Mouse (Mus musculus) frontal cortex, postnatal 36 days (tissue): ENCODE results near the gene Gm20388.

Experiments used
- DNase-seq, 2 experiments: peaks; one replicate each; pipeline ENCODE4 v3.0.0; 2022; ENCODE audit warnings: low spot score in 2 of 2

The Gm20388 gene

DNA sequence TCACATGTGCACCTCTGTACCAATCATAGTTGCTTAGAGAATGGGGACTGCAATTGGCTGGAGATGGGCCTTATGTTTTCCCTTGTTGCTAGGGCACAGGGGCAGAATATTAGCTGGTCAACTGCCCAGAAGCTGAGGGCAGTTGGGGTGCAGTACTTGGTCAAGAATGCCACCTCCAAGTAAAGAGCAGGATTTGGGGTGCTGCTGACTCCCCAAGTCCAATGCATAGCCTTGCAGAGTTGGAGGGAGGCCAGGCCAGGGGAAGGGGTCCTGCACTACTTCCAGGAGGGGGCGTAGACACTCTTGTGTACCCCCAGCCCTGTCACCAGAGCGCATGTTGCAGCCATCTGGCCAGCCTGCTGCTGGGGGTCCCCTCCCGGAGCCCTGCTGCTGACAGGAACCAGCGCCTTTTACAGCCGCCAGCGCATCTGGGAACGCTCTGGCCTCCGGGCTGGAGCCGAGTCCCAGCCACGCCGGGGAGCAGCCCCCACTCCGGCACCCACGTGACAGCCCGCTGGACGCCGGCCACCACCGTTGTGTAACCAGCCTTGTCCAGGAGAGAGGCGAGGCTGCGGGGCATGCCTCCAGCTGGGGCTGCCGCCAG is 280.3 kb downstream of the Gm20388 start:
- DNase-seq = peak; percentile 85 to 89

DNA sequence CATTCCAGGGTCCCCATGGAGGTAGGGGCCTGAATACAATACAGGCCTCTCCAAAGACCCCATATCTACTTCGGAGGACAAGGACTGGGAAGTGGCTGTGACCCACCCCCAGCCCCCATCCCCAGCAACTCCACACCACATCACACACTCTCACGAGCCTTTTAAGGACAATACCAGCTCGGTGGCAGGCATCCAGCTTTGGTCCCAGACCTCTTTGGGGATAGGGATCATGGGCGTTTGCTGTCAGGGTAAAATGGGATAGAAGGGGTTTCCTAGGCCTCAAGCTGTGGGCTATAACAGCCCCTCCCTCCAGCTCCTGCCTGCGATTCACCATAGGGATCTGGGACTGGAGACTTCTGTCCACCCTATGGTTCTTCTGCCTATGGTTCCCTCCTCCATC is 281.0 kb downstream of the Gm20388 start:
- no peak for DNase-seq

DNA sequence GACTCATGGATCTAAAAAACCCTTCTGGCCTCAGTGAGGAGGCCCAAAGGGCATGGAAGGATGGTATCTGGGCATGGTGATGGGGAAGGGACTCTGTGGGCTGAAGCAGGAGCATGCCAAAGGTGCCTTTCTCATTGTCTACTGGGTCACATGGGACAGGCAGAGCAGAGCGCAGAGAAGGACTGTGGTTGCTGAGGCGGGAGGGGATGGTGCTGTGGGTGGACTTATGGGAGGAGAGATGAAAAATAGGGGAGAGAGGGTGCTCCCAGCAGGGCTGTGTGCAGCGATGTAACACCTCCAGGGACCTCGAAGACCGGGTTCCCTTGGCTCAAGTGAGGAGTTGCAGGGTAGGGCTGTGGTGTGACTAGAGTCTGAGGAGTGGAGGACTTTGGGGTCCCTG is 281.5 kb downstream of the Gm20388 start:
- DNase-seq = no peak

DNA sequence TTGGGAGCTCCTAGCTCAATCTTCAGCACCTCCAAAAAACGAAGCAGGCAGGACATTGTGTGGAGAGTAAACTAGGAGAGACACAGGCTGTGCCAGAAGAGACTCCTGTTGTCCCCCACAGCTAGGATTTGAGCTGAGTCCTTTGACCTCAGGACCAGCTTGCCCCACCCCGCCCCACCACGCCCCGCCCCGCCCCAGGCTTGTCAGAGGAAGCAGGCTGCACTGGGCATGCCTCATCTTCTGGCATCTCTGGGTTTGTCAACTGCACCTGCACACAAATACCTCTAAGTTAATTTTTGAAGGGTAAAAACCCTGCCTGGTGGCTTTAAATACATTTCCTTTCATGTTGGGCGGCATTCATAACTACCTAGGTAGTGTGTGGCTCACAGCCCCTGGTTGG is 290.7 kb downstream of the Gm20388 start:
- no peak for DNase-seq

DNA sequence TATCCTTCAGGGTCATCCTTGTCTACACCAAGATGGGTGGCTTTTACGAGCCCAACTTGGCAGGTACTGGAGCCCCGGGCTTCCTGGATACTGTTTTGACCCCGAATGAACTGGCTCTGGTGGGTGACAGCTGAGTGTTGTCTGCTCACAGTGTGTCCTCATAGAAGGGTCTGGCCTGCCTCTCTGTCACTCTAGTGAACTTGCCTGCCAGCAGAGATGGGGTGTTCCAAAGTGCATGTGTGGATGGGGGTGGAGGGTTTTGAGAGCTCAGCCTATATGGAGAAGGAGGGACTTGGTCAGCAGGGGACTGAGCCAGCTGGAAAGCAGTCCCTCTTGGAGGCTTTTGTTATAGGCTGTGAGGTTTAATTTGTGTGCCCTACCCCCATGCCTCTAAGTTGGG is 291.9 kb downstream of the Gm20388 start:
- no peak for DNase-seq

DNA sequence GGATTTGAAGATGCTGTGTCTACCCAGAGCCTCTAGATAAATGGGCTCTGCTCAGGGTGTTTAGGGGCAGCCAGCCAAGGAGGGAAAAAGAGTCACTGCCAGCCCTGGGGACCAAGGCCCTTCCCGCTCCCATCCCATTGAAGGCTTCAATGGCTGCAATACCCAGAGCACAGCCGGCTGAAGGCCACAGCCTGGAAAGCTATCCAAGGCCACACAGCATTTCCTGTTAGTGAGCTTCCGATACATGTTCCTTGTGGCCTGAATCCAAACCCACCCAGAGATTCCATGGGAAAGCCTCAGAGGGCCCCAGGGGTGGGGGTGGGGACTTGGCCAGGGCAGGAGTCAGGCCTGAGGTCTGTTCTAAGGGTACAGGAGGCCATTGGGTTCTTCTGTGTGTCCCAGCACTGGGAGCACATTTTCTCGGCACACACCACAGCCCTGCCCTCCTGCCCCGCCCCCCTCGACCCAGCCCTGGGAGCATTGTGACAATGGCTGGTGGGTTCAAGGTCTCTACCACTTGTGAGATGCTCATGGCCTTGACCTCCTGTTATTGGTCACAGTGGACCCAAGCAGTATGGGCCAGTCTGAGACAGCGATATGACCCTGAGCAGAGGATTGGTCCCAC is 294.2 kb downstream of the Gm20388 start:
- DNase-seq = no peak

DNA sequence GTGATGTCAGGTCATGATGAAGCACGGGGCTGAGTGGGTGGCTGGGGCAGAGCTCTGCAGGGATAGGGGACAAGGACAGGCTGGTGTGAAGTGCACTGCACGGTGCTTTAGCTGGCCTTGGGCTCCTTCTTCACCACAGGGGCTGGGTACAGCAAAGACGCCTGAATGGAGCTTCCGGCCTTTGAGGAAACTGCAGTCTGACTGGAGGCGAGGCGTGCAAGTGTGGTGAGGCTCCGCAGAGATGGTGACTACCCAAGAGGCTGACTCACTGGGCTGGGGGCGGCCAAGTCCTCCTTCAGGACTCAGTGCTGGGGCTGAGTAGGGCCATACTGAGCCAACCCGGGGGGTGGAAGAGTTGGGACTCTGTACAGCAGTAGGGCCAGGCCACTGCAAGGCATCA is 295.3 kb downstream of the Gm20388 start:
- no peak for DNase-seq

DNA sequence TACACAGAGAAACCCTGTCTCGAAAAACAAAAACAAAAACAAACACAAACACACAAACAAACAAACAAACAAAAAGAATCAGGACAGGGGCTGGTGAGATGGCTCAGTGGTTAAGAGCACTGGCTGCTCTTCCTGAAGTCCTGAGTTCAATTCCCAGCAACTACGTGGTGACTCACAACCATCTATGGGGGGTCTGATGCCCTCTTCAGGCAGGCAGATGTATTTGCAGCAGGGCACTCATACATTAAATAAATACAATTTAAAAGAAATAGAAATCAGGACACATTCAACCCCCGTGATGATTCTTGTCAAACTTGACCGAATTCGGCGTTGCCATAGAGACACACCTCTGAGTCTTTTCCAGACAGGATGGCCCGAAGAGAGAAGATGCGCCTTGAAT is 296.7 kb downstream of the Gm20388 start:
- no peak for DNase-seq

DNA sequence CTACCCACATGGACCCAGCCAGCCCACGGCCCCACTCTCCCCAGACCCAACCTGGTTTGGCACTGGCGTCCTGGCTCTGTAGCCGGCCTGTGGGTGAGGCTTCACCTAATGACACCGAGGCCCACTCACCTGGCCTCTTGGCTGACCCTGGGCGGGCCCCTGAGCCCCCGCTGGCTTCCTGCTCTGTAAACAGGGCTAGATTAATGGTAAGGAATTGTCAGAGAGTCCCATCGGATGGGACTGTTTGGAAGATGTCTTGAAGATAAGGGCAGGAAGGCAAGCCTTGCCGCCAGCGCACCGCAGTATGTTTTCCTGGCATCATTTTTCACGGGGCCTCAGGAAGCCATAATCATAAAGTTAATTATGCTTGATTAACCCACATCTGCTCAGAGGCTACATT is 297.5 kb downstream of the Gm20388 start:
- DNase-seq = no peak

DNA sequence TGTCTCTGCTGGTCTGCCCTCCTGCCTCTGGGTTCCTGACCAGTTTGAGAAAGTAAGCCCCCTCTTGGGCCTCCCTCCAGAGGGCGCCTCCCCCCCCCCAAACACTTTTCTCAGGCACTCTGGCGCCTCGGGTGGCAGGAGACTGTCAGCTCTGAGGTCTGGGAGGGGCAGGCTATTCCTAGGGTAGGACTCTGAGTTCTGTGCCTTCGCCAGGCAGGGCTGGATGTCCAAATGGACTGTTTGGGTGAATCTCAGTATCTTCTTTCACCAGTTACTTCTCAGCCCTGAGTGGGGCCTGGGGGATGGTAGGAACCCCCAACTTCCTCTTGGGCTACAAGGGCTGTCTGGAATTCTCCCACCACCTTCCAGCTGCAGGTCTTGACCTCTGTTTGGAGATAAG is 300.7 kb downstream of the Gm20388 start:
- DNase-seq = no peak

DNA sequence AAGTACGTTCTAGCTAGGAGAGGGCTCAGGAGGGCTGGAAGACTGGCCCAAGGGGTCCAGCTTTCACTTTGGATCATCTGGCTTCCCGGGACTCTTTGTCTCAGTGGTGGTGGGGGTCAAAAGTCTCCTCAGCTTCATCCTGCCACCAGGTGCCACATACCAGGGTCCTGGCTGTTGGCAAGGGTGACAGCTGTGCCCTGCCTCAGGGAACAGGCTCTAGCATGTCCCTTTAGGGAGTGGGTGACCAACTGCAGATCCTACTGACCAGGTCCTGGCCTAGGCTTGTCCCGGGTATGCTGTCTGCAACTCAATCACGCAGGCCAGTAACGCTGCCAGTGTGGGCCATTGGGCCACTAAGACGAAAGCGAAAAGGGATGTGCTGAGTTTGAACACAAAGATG is 302.0 kb downstream of the Gm20388 start:
- no peak for DNase-seq

DNA sequence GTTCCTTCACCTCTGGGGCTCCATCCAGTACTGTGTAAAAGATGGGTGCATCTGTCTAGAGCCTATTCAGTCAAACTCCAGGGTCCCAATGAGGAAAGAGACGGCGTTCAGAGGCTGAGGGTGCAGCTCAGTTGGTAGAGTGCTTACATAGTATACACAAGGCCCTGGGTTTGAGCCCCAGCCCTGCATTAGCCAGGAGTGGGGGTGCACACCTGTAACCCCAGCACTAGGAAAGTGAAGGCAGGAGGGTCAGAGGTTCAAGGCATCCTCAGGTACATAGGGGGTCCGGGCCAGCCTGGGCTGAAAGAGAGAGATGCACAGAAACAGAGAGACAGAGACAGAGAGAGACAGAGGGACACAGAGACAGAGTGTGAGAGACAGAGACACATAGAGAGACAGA is 302.6 kb downstream of the Gm20388 start:
- DNase-seq = no peak

DNA sequence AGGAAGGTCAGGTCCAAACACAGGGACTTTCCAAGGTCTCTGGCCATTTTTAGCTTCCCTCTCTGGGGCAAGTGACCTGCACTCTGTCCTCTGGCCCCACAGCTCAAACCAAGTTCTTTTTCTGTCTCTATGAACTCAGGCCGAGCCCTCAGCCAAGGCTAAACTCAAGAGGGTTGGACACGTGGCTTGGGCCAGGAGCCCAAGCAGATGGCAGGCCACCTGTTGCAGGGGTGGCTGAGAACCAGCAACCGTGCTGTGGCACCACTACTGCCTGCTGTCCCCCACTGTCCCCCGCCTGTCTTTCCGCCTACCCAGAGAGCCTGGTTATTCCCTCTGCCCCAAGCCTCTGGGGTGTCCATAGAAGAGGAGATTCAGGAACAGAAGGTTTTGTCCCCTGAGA is 303.3 kb downstream of the Gm20388 start:
- DNase-seq = no peak

DNA sequence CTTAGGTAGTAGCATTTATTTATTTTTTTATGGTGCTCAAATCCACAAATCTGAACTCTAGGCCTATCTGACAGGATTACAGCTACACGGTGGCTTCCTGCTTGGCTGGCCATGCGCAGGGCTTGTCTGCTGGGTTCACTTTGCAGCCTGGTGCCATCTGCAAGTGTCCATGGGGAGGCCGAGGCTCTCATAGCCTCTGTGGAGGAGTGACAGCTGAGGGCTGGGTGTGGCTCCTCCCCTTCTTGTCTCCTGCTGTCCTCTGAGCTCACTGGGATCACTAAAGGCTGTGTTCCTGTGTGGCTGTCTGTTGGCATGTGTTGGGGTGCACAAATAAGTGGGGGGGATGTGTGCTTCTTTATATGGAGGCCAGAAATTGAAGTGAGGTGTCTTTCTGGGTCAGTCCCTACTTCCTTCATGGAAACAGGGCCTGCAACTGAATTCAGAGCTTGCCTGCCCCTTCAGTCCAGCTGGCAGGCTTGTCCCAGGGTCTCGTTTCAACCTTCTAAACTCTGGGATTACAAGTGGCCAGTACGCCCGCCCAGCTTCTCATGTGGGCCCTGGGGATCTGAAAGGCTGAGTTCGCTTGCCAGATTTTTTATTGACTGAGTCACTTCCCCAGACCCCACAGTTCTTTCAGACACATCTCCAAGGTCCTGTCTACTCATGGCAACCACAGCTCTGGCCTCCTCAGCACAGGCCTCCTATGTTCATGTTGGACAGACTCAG is 304.9 kb downstream of the Gm20388 start:
- no peak for DNase-seq

DNA sequence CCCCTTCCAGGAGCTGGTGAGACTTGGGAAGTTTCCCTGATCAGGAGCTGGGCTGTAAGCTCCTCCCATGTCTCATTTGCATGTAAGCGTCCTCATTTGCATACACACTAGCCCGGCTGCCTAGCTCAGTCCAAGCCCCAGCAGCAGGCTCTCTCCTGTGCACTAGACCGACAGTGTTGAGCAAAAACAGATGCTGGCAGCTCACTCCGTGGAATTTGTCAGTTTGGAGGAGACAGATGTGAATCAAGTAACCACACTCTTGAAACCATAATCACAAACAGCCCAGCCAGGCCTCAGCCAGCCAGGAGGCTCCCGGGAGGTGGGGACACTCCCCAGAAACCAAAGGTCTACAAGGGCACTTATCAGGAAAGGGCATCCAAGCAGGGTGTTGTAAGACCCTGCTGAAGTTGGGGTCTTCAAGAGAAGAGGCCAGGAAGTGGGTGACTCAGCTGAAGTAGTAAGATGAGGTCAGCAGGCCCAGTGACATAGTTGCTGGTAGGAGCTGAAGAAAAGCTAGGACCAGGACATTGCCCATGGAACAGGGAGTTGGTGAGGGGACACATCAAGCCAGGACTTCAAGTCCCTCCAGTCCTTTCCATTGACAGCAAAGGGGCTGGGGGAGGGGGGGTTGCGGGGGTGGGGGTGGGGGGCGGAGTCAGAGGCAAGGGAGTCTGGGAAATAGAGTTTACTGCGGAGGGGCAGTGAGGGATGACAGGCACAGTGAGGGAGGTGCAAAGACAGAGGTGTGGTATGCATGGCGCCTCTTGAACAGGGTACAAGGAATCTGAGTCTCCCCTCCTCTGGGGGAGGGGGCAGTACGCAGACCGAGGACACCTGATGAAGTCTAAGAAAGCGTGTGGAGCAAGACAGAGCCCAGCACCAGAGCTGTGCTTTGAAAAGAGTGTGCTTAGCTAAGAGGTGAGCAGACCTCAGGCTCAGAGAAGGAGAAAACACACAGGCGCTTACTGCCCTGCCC is 306.5 kb downstream of the Gm20388 start:
- peak; percentile 25 to 32 for DNase-seq

DNA sequence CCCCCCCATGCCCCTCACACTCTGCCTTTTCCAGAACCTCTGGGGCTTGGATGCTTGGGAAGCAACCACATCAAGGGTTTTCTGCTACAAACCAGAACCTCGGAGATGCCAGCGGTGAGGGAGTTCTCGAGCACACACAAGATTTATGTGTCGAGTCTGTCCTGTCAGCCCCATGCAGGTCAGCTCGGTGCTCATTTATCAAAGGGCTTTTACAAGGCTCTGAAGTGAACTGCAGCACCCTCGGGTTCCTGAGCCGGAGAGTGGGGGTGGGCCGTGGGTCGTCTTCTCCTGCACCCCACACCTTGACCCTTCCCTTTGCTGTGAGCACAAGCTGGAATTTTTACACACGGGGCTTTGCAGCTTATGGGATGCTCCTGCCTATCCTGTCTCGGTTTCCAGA is 311.9 kb downstream of the Gm20388 start:
- no peak for DNase-seq

DNA sequence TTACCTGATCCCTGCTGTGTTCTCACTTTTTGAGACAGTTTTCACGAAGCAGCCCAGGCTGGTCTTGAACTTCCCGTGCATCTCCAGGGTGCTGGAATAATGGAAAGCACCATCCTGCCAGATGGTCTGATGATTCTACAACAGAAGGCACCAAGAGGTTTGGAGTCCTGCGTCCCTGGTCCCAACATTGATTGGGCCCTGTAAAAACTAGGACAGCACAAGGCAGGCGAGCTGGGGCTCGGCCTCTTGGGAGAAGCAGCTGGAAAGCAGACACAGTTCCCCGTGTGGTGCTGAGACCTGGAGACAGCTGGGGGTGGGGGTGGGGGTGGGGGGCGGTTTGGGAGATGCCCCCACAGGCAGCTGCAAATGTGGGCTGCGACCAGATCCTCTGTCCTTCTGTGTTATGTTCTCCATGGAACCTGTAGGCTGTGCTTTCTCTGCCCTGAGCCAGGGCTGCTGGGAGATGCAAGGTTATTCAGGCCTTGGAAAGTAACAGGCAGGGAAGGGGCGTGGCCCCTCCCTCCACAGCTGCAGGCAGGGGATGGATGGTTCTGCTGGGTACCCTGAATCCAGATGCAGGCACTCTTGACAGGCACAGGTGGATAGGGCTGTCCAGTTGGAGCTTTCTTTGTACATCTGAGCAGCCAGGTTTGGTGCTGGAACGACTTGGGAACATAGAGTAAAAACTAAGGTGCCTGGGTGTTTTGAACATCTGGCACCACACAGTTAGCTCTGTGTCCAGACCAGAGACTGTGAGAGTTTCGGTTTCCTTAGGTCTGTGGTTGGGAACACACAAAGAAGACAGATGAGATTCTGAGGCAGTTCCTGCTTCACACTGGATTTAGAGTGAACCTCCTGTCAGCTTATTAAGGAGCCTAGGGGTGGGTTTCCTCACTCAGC is 314.1 kb downstream of the Gm20388 start:
- no peak for DNase-seq

DNA sequence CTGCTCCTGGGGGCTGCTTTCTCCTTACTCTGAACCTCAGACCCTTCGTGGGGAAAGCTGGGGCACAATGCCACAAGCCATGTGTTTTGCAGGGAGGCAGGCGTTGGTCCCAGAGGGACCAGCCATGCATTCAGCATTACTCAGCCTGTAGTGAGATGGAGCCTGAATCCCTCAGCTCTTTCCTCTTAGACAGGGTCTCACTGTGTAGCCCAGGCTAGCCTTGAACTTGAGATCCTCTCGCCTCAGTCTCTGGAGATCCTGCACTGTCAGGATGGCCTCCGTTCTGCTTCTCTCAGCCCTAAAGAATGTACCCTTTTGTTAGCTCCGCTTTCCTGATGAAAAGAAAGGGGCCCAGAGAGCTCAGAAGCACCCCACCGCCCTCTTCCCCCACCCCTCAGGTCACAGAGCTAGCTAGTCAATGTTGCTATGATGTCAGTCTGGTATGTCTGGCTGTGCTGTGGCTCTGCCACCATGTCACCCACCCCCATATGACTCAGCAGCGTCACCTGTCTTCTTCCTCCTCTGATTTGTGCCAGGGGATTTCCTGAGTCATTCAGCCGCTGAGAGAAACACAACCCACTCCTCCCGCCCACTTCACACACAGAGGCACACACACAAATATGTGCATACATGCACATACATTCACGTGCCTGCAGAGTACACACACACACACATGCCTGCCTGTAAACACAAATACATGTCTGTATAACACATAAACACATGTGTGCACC is 314.9 kb downstream of the Gm20388 start:
- peak; percentile 83 for DNase-seq

DNA sequence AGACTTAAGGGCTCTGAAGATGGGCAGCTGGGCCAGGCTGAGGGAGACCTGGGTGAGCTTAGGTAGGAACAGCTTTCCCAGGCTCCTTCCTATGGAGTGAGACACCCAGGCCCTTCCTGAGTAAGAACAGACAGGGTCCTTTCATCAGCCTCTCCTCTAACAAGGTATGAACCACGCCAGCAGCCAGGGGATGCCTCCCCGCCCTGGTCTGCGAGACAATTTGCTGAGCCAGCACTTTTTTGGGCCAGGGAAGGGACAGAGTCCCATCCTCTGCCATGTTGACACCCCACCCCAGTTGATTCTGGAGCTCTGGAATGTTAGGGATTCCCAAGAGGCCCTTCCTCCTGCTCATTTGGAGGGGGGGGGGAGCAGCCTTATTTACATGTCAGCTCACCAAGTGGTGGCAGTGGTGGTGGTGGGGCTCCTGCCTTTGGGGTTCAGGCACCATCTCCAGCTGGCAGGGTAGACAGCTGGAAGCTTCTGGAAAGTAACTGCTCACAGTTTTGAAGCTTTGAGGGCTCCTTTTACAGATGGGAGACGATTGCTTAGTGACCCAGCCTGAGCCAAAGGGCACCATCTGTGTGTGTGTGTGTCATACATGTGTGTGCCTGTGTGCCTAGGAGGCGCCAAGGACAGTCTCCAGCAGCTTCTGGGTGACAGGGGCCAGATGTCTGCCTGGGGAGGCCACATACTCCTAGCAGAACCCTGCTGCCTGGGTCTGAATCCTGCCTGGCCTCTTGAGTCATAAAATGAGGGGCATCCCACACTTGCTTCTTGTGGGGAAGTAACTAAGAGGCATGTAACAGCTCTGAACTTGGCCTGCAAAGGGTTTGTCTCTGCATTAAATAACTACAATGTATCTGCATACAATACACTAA is 316.3 kb downstream of the Gm20388 start:
- DNase-seq = no peak

DNA sequence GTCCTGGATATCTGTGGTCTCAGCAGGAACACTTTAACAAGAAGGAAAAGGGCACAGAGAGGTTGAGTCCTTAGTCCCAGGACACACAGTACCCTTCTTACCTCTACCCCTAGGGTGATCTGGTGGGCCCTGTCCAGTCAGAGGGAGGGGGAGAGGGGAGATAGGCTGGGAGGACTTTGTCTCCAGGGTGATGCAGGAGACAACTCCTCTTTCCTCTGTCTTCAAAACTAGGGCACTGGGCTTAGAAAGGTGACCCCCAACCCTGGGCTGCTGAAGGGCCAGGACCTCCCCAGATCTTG is 316.9 kb downstream of the Gm20388 start:
- no peak for DNase-seq
